Mouse (Mus musculus) midbrain, postnatal 0 days (tissue): ENCODE measurements around the gene Pkd2. TPM values are rescaled to one million over a fixed set of nuclear protein-coding genes. Genes with fewer than 3 reads are reported as not detected.
"Not testable (repeated sequence)": the region's sequence is repeated elsewhere in the genome, so short reads cannot be mapped to it uniquely, and the experiment has no call there.

ENCODE experiments used
- ATAC-seq: fragments of 200-750 bp; cut with Nextera tagmentation; 2 replicates; pipeline ENCODE4 v1.8.0; 2017; ENCODE audit warnings: moderate number of reproducible peaks, mild to moderate bottlenecking, moderate TSS enrichment, moderate library complexity; ENCODE audit not compliant: low FRiP score
- DNase-seq: peaks from one replicate; pipeline ENCODE4 v3.0.0-alpha.2; 2015; ENCODE audit warnings: low spot score
- H3K27ac ChIP-seq: fragments of 300-500 bp; sonication (generic); 2 replicates; pipeline ENCODE4 v1.5.1; 2014; ENCODE audit warnings: low read depth, mild to moderate bottlenecking, low read length, mixed read lengths
- H3K27me3 ChIP-seq: fragments of 300-500 bp; sonication (generic); 2 replicates; pipeline ENCODE4 v1.6.1; 2014; ENCODE audit warnings: low read length, control low read depth, mixed read lengths; ENCODE audit not compliant: insufficient read depth
- H3K36me3 ChIP-seq: fragments of 300-500 bp; sonication (generic); 2 replicates; pipeline ENCODE4 v1.6.1; 2014; ENCODE audit warnings: low read length, control low read depth, mixed read lengths; ENCODE audit not compliant: insufficient read depth
- H3K4me1 ChIP-seq: fragments of 300-500 bp; sonication (generic); 2 replicates; pipeline ENCODE4 v1.6.1; 2014; ENCODE audit warnings: mild to moderate bottlenecking, control low read depth, antibody characterized with exemption, low read length, mixed read lengths; ENCODE audit not compliant: insufficient read depth
- H3K4me2 ChIP-seq: fragments of 300-500 bp; sonication (generic); 2 replicates; pipeline ENCODE4 v1.6.1; 2014; ENCODE audit warnings: low read depth, mild to moderate bottlenecking, low read length, mixed read lengths; ENCODE audit not compliant: poor library complexity, severe bottlenecking
- H3K4me3 ChIP-seq: fragments of 300-500 bp; sonication (generic); 2 replicates; pipeline ENCODE4 v1.5.1; 2014; ENCODE audit warnings: low read depth, mild to moderate bottlenecking, low read length, moderate library complexity
- H3K9ac ChIP-seq: fragments of 300-500 bp; sonication (generic); replicated peaks from 2 replicates; pipeline ENCODE4 v1.6.1; 2014; ENCODE audit warnings: mild to moderate bottlenecking, low read length, moderate library complexity, mixed read lengths; ENCODE audit not compliant: poor library complexity, severe bottlenecking
- H3K9me3 ChIP-seq: fragments of 300-500 bp; sonication (generic); 2 replicates; pipeline ENCODE4 v1.6.1; 2016; ENCODE audit warnings: low read length, control low read depth
- CTCF ChIP-seq: IDR thresholded peaks from 2 replicates; pipeline ENCODE4 v1.5.1; 2016; ENCODE audit warnings: antibody characterized with exemption, mild to moderate bottlenecking
- WGBS: fragments of 180-500 bp; shearing (Covaris S2); extraction: QIAGEN DNeasy Blood & Tissue Kit; methylation state at CpG from one replicate; pipeline ENCODE4 v1.1.7; 2014; 5-methylcytosine and 5-hydroxymethylcytosine counted together
- polyA plus RNA-seq: library from polyadenylated mRNA; unstranded; fragments of >200 nt; fragmentation: Nextera tagmentation; extraction: Ambion mirVana; gene quantifications from 2 replicates; pipeline ENCODE4 v1.2.1, GENCODE M21; 2015
- total RNA-seq: library from RNA; depleted of rRNA; stranded (reverse); fragments of >200 nt; gene quantifications from 2 replicates; pipeline ENCODE4 v1.2.3, GENCODE M21; 2014

Gene Pkd2
- total and polyA plus RNA-seq, 2 experiments from 2014 or later, result 5.2 to 25.8 TPM

GRCm38 (mm10) chr5:104442850-104443249 lies 16.4 kb upstream of the Pkd2 start:
- Histone ChIP-seq H3K4me2 (no peak overlapping the region), H3K4me1 (no peaks in the 10 kb centered on the region)
- TF ChIP-seq CTCF, result no peak

GRCm38 (mm10) chr5:104446156-104446555 lies 13.1 kb upstream of the Pkd2 start:
- peak; percentile 65; the same call in 1 of the 2 replicates for ATAC-seq
- 11% methylated on average over 3 of the region's 3 CpGs for WGBS

More at GRCm38 (mm10) chr5:104442850-104443249, 16.4 kb upstream of the Pkd2 start:
- DNase-seq (no peak), ATAC-seq (no peak)
- Histone ChIP-seq H3K36me3 (no peaks in the 10 kb centered on the region), H3K27ac (no peak overlapping the region), H3K27me3 (no peaks in the 10 kb centered on the region), H3K9me3 (no peaks in the 10 kb centered on the region), H3K4me3 (no peak overlapping the region), H3K9ac (no peak overlapping the region)
- 49% methylated on average over 1 of the region's 1 CpGs for WGBS

GRCm38 (mm10) chr5:104448346-104448745 lies 10.9 kb upstream of the Pkd2 start:
- not testable (repeated sequence) for H3K27me3 ChIP-seq, H3K4me2 ChIP-seq, H3K4me3 ChIP-seq, H3K36me3 ChIP-seq, ATAC-seq, H3K9me3 ChIP-seq, DNase-seq, H3K27ac ChIP-seq, H3K4me1 ChIP-seq, H3K9ac ChIP-seq
- WGBS, result 29% methylated on average over 6 of the region's 6 CpGs

More at GRCm38 (mm10) chr5:104446156-104446555, 13.1 kb upstream of the Pkd2 start:
- no peaks in the 10 kb centered on the region for H3K27me3 ChIP-seq
- DNase-seq, result peak; percentile 86
- H3K4me3 ChIP-seq, result no peak overlapping the region
- no peak overlapping the region for H3K9ac ChIP-seq
- H3K4me2 ChIP-seq, result no peak overlapping the region
- no peaks in the 10 kb centered on the region for H3K9me3 ChIP-seq
- TF ChIP-seq CTCF, result peak; percentile 88
- H3K36me3 ChIP-seq, result no peaks in the 10 kb centered on the region
- H3K27ac ChIP-seq, result no peak overlapping the region
- no peaks in the 10 kb centered on the region for H3K4me1 ChIP-seq

- Histone ChIP-seq H3K4me1 (no peaks in the 10 kb centered on the region), H3K4me2 (no peak overlapping the region), H3K27ac (no peak overlapping the region), H3K27me3 (no peaks in the 10 kb centered on the region), H3K9me3 (no peaks in the 10 kb centered on the region), H3K4me3 (no peak overlapping the region), H3K36me3 (no peaks in the 10 kb centered on the region), H3K9ac (no peak overlapping the region)
- WGBS, result 32% methylated on average over 3 of the region's 3 CpGs
- DNase-seq (no peak), ATAC-seq (no peak)
- TF ChIP-seq CTCF, result no peak
Measured at GRCm38 (mm10) chr5:104449491-104449890, 9.8 kb upstream of the Pkd2 start.

GRCm38 (mm10) chr5:104453075-104453474 lies 6.2 kb upstream of the Pkd2 start:
- no peak for TF ChIP-seq CTCF
- WGBS, result 68% methylated on average over 1 of the region's 1 CpGs
- H3K27ac ChIP-seq, result no peak overlapping the region
- no peak for ATAC-seq
- H3K9ac ChIP-seq, result no peak overlapping the region
- no peaks in the 10 kb centered on the region for H3K27me3 ChIP-seq
- no peaks in the 10 kb centered on the region for H3K9me3 ChIP-seq
- H3K4me3 ChIP-seq, result no peak overlapping the region
- H3K4me1 ChIP-seq, result no peaks in the 10 kb centered on the region
- no peak for DNase-seq
- H3K4me2 ChIP-seq, result no peak overlapping the region
- H3K36me3 ChIP-seq, result no peaks in the 10 kb centered on the region

GRCm38 (mm10) chr5:104454564-104454963 lies 4.7 kb upstream of the Pkd2 start:
- 96% methylated on average over 6 of the region's 6 CpGs for whole genome bisulfite sequencing
- no peak for TF ChIP-seq CTCF
- 0 out of 2 replicates have a peak, but pooled peaks cover 2% of the 10 kb centered on the region for H3K4me1 ChIP-seq

More at GRCm38 (mm10) chr5:104454564-104454963, 4.7 kb upstream of the Pkd2 start:
- no peaks in the 10 kb centered on the region for H3K9me3 ChIP-seq
- H3K4me3 ChIP-seq, result no peak overlapping the region
- H3K27ac ChIP-seq, result no peak overlapping the region
- ATAC-seq (no peak), DNase-seq (no peak)
- H3K36me3 ChIP-seq, result no peaks in the 10 kb centered on the region
- H3K9ac ChIP-seq, result no peak overlapping the region
- no peak overlapping the region for H3K4me2 ChIP-seq
- no peaks in the 10 kb centered on the region for H3K27me3 ChIP-seq
